Mouse (Mus musculus) CH12.LX (cell line): ENCODE data around the gene Zfp827. TPM values are rescaled to one million over a fixed set of nuclear protein-coding genes. Genes with fewer than 3 reads are reported as not detected.

Experiments
- DNase-seq: peaks from one replicate; pipeline ENCODE4 v3.0.0-alpha.2; 2013; ENCODE audit errors: extremely low read depth
- H3K27ac ChIP-seq: 2 replicates; pipeline ENCODE4 v1.5.1; 2012; ENCODE audit warnings: low read depth, mild to moderate bottlenecking, control low read depth, moderate library complexity; ENCODE audit not compliant: insufficient read depth
- H3K27me3 ChIP-seq: replicated peaks from 2 replicates; pipeline ENCODE3; 2012; ENCODE audit warnings: inconsistent platforms
- H3K36me3 ChIP-seq, 2 experiments: replicated peaks in 1 of 2; 2 replicates each; pipeline versions ENCODE3 to v1.6.1; 2012; ENCODE audit warnings: inconsistent platforms in 1 of 2, low read length in 1 of 2, mild to moderate bottlenecking in 1 of 2, mixed read lengths in 1 of 2, moderate library complexity in 1 of 2; ENCODE audit not compliant: control insufficient read depth in 1 of 2, insufficient read depth in 1 of 2
- H3K4me1 ChIP-seq, 2 experiments: 2 replicates each; pipeline ENCODE4 v1.6.1; 2012; ENCODE audit warnings: inconsistent platforms in 1 of 2, moderate library complexity in 1 of 2; ENCODE audit not compliant: insufficient read depth in 2 of 2, control insufficient read depth in 1 of 2
- H3K4me2 ChIP-seq: 2 replicates; pipeline ENCODE4 v1.6.1; 2012; ENCODE audit warnings: low read depth, mild to moderate bottlenecking, control low read depth; ENCODE audit not compliant: poor library complexity, insufficient read depth, severe bottlenecking
- H3K4me3 ChIP-seq, 3 experiments: fragments of 150-350 bp in 1 of 3; sonication (generic) in 1 of 3; replicated peaks in 1 of 3; 2 replicates each; pipeline versions ENCODE3 to v1.5.1; 2011 to 2012; ENCODE audit warnings: low read depth in 2 of 3, low read length in 2 of 3, mild to moderate bottlenecking in 2 of 3, moderate library complexity in 2 of 3, control low read depth in 1 of 3, improper control_type of control experiment in 1 of 3, inconsistent platforms in 1 of 3, mixed read lengths in 1 of 3; ENCODE audit not compliant: poor library complexity in 1 of 3
- H3K79me2 ChIP-seq: replicated peaks from 2 replicates; pipeline ENCODE4 v1.6.1; 2012; ENCODE audit warnings: mild to moderate bottlenecking, moderate library complexity; ENCODE audit not compliant: control insufficient read depth, poor library complexity, insufficient read depth, severe bottlenecking; ENCODE audit errors: extremely low read depth
- H3K9ac ChIP-seq: 2 replicates; pipeline ENCODE4 v1.6.1; 2012; ENCODE audit warnings: low read depth, mild to moderate bottlenecking, control low read depth, moderate library complexity; ENCODE audit not compliant: insufficient read depth
- H3K9me3 ChIP-seq: replicated peaks from 2 replicates; pipeline ENCODE3; 2012; ENCODE audit warnings: low read length, inconsistent platforms, mixed read lengths
- IRF4 ChIP-seq: IDR thresholded peaks from 2 replicates; pipeline ENCODE4 v1.6.1; 2014; ENCODE audit warnings: low read depth, mild to moderate bottlenecking, inconsistent platforms, low read length, improper control_type of control experiment
- KAT2A ChIP-seq: IDR thresholded peaks from 2 replicates; pipeline ENCODE4 v1.6.1; 2012; ENCODE audit warnings: low read length, improper control_type of control experiment, inconsistent platforms; ENCODE audit not compliant: insufficient replicate concordance
- MAZ ChIP-seq: IDR thresholded peaks from 2 replicates; pipeline ENCODE4 v1.6.1; 2012; ENCODE audit warnings: low read depth, mild to moderate bottlenecking, inconsistent platforms, low read length, improper control_type of control experiment, moderate library complexity
- MEF2A ChIP-seq: IDR thresholded peaks from 2 replicates; pipeline ENCODE4 v1.6.1; 2014; ENCODE audit warnings: low read depth, mild to moderate bottlenecking, inconsistent platforms, low read length, improper control_type of control experiment, borderline replicate concordance
- POLR2A ChIP-seq: IDR thresholded peaks from 2 replicates; pipeline ENCODE4 v1.6.1; 2011; ENCODE audit warnings: low read depth, mild to moderate bottlenecking, improper control_type of control experiment, low read length
- RAD21 ChIP-seq: IDR thresholded peaks from 2 replicates; pipeline ENCODE4 v1.6.1; 2011; ENCODE audit warnings: low read depth, mild to moderate bottlenecking, low read length, improper control_type of control experiment, moderate library complexity
- TBP ChIP-seq: conservative IDR thresholded peaks from 2 replicates; pipeline ENCODE4 v1.6.1; 2011; ENCODE audit warnings: low read depth, low read length, improper control_type of control experiment
- TCF12 ChIP-seq: IDR thresholded peaks from 2 replicates; pipeline ENCODE4 v1.6.1; 2014; ENCODE audit warnings: low read depth, mild to moderate bottlenecking, inconsistent platforms, low read length, improper control_type of control experiment
- ZKSCAN1 ChIP-seq: IDR thresholded peaks from 2 replicates; pipeline ENCODE4 v1.6.1; 2012; ENCODE audit warnings: low read depth, inconsistent platforms, low read length, improper control_type of control experiment, borderline replicate concordance
- ZNF384 ChIP-seq: IDR thresholded peaks from 2 replicates; pipeline ENCODE4 v1.6.1; 2012; ENCODE audit warnings: low read depth, low read length, improper control_type of control experiment, inconsistent platforms
- dilution Hi-C: fragments of 300-500 bp; cut with MboI; formaldehyde crosslinking; loops from 2 replicates; pipeline ENCODE4 v1.14.3; 2020; ENCODE audit warnings: low sequenced_read_pairs; ENCODE audit not compliant: extremely low pct_unique_long_range_greater_than_20kb, extremely low pct_ligation_motif_present
- in situ Hi-C: fragments of 300-500 bp; cut with MboI; formaldehyde crosslinking; loops from 3 replicates; pipeline ENCODE4 v1.14.3; 2019; ENCODE audit warnings: low sequenced_read_pairs, low pct_ligation_motif_present, low pct_unique_long_range_greater_than_20kb, mixed read lengths
- polyA plus RNA-seq: library from polyadenylated mRNA; unstranded; fragments of >175 nt; gene quantifications from 2 replicates; pipeline ENCODE4 v1.2.1, GENCODE M21; 2012; ENCODE audit warnings: low read depth; ENCODE audit not compliant: insufficient read length
- total RNA-seq, 2 experiments: library from RNA; depleted of rRNA; stranded (reverse); fragments of 300-350 nt in 1 of 2; fragments of >200 nt in 1 of 2; gene quantifications; 2 replicates each; pipeline ENCODE4 v1.2.3; 2012 to 2014

The Zfp827 gene
- total and polyA plus RNA-seq, 3 experiments = 4.3 to 11.1 (median 7.8) TPM

GRCm38 (mm10) chr8:79155556-79156161 lies 127.4 kb downstream of the Zfp827 start (continued):
- no peak for TF ChIP-seq ZKSCAN1

GRCm38 (mm10) chr8:79157366-79157765 lies 129.1 kb downstream of the Zfp827 start:
- dilution Hi-C loops (no loop called here), in situ Hi-C loops (no loop called here)
- no peak for TF ChIP-seq RAD21
- no peak for TF ChIP-seq MAZ
- no peak for DNase-seq
- no peak overlapping the region for H3K27ac ChIP-seq
- no peaks in the 10 kb centered on the region for H3K9me3 ChIP-seq
- no peaks in the 10 kb centered on the region for H3K79me2 ChIP-seq
- no peak overlapping the region for H3K4me3 ChIP-seq
- no peak overlapping the region for H3K9ac ChIP-seq
- H3K27me3 ChIP-seq = no peaks in the 10 kb centered on the region
- H3K4me1 ChIP-seq = peaks cover 71 to 96% of the 10 kb centered on the region in 2 experiments
- H3K36me3 ChIP-seq = peaks cover 10 to 53% of the 10 kb centered on the region in 2 experiments
- H3K4me2 ChIP-seq = no peak overlapping the region

DNA sequence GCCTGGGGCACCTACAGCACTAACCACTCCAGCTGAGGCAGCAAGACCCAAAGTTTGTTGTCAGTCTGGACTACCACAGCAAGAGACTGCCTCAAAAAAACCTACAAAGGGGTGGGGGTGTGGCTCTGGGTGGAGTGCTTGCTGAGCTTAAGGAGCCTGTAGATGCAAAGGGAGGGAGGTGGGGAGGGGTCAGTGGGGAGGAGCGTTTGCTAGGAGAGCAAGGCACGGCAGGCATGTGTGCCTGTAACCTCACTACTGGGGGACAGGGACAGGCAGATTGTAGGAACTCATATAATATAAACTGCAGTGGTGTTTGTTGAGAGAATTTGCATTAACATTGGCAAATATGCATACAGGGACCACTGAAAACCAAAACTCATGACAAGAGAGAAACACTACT lies 130.1 kb downstream of the Zfp827 start:
- H3K9ac ChIP-seq = no peak overlapping the region; the same call in 1 of the 2 replicates
- 0 out of 2 replicates have a peak overlapping the region, but pooled peaks have one; percentile 21 for H3K4me2 ChIP-seq
- DNase-seq = peak; percentile 58
- H3K4me1 ChIP-seq = peaks cover 70 to 96% of the 10 kb centered on the region in 2 experiments
- H3K4me3 ChIP-seq = no peak overlapping the region
- H3K36me3 ChIP-seq = peaks cover 8 to 45% of the 10 kb centered on the region in 2 experiments
- TF ChIP-seq POLR2A (peak; percentile 23; the same call in 1 of the 2 replicates), MAZ (peak; percentile 60; the same call in 1 of the 2 replicates), ZNF384 (0 out of 2 replicates have a peak, but pooled peaks have one; percentile 25), TBP (no peak)
- TF ChIP-seq, all 38 proteins: peak for 3
- H3K79me2 ChIP-seq = no peaks in the 10 kb centered on the region
- H3K27me3 ChIP-seq = no peaks in the 10 kb centered on the region
- H3K27ac ChIP-seq = peak overlapping the region; percentile 86
- in situ Hi-C loops = no loop called here
- H3K9me3 ChIP-seq = no peaks in the 10 kb centered on the region
- dilution Hi-C loops = no loop called here

GRCm38 (mm10) chr8:79159397-79159796 lies 131.2 kb downstream of the Zfp827 start:
- Histone ChIP-seq H3K9ac (no peak overlapping the region), H3K36me3 (peaks cover 12 to 45% of the 10 kb centered on the region in 2 experiments), H3K79me2 (no peaks in the 10 kb centered on the region), H3K4me3 (no peak overlapping the region), H3K4me2 (peak overlapping the region; percentile 68), H3K4me1 (peaks cover 67 to 93% of the 10 kb centered on the region in 2 experiments), H3K27me3 (no peaks in the 10 kb centered on the region), H3K9me3 (no peaks in the 10 kb centered on the region), H3K27ac (peak overlapping the region; percentile 86)
- dilution Hi-C loops = no loop called here
- DNase-seq = peak; percentile 56
- TF ChIP-seq IRF4 (0 out of 2 replicates have a peak, but pooled peaks have one; percentile 25), MAZ (no peak), POLR2A (no peak), KAT2A (no peak), MEF2A (0 out of 2 replicates have a peak, but pooled peaks have one; percentile 8), TCF12 (no peak)
- in situ Hi-C loops = no loop called here
